ENCODE assay signal across 9 mouse cellular contexts in the genomic region with DNA sequence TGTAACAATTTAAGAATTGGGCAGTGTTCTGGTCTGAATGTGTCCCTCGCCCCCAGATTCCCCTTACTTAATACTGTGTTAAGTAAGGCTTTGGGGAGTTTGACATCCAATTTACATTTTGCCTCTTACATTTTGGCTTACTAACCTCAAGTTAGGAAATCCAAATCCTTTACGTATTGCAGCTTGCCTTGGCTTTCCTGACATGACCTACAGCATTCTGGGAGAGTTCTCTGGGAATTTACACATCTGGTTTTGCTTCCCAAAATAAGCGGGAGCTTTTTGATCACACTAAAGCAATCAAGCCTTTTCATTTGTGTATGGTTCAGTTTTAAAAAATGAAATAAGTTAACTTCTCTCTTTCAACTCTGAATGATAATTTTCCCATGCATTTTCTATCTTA. TPM values are rescaled to one million over a fixed set of nuclear protein-coding genes. Genes with fewer than 3 reads are reported as not detected.
A peak's percentile ranks its signal among the peaks of the same experiment; 100 is the strongest.
DNase-seq lines count a peak whose midpoint lies in the region; ATAC-seq and TF ChIP-seq lines count a peak whose summit lies in the region.
"Had no signal": no experiment of that assay in that cellular context is flagged by ENCODE, and none has a peak within 500 bp of the region (broad histone marks: within the 10 kb centered on the region; RNA-seq: fewer than 3 reads in every experiment).

No protein-coding gene starts in this region.

- no peaks in the 10 kb centered on the region for H3K79me2 ChIP-seq in myocyte (ENCODE audit: control insufficient read depth, insufficient read depth)

- H3ac ChIP-seq in myocyte (ENCODE audit: control insufficient read depth, insufficient read length): no peak overlapping the region

- H3K9ac ChIP-seq in liver, embryonic 11.5 days (ENCODE audit: low read depth, low read length): no peak overlapping the region
- peak overlapping the region; percentile 64; the same call in 1 of the 2 replicates for H3K9ac ChIP-seq in intestine, embryonic 14.5 days (ENCODE audit: low read length)

- peaks cover 7% of the 10 kb centered on the region; the same call in 1 of the 2 replicates for H3K27me3 ChIP-seq in liver, embryonic 11.5 days (replicated peaks; ENCODE audit: control insufficient read depth, insufficient read depth, low read length)
- peaks cover 62% of the 10 kb centered on the region for H3K27me3 ChIP-seq in forebrain, embryonic 10.5 days (ENCODE audit: poor library complexity, severe bottlenecking)
- H3K27me3 ChIP-seq in intestine, embryonic 14.5 days (replicated peaks; ENCODE audit: control insufficient read depth, insufficient read depth, low read length): peaks cover 2% of the 10 kb centered on the region; the same call in 1 of the 2 replicates
- H3K27me3 ChIP-seq in myocyte (ENCODE audit: control insufficient read depth, insufficient read depth, insufficient read length): peaks cover 21% of the 10 kb centered on the region

- H3K4me3 ChIP-seq in liver, embryonic 11.5 days (ENCODE audit: low read depth, low read length): peak overlapping the region; percentile 73; the same call in 1 of the 2 replicates
- peak overlapping the region; percentile 78 for H3K4me3 ChIP-seq in forebrain, embryonic 10.5 days
- peak overlapping the region; percentile 74 for H3K4me3 ChIP-seq in intestine, embryonic 14.5 days (ENCODE audit: low read depth, low read length)
- H3K4me3 ChIP-seq in myocyte: no peak overlapping the region

- H3K4me2 ChIP-seq in liver, embryonic 11.5 days: peak overlapping the region; percentile 99
- peak overlapping the region; percentile 74 for H3K4me2 ChIP-seq in intestine, embryonic 14.5 days (ENCODE audit: low read length)
- H3K4me2 ChIP-seq in myocyte (ENCODE audit: low read depth): peak overlapping the region; percentile 81

- H3K27ac ChIP-seq in liver, embryonic 11.5 days (ENCODE audit: low read depth, low read length): no peak overlapping the region
- H3K27ac ChIP-seq in forebrain, embryonic 10.5 days: no peak overlapping the region
- no peak overlapping the region for H3K27ac ChIP-seq in intestine, embryonic 14.5 days (ENCODE audit: low read depth)

- no peak for DNase-seq in liver, embryonic 11.5 days (ENCODE audit: low spot score)
- DNase-seq in liver: no peak
- DNase-seq in forebrain, embryonic 10.5 days (ENCODE audit: extremely low spot score, low spot score): no peak
- peak; percentile 49 for DNase-seq in intestine, embryonic 14.5 days (ENCODE audit: low spot score)
- DNase-seq in cerebellum, adult 18-20 months: no peak
- DNase-seq in kidney, adult 8-10 months: no peak
- DNase-seq: thymus, postnatal 36 days had no signal

- ATAC-seq in liver, embryonic 11.5 days (replicated peaks; ENCODE audit: low FRiP score): no peak
- ATAC-seq in intestine, embryonic 14.5 days (replicated peaks; ENCODE audit: low FRiP score, low TSS enrichment, low read depth): no peak
- ATAC-seq in monocyte, adult 5-6 weeks (replicated peaks; ENCODE audit: insufficient number of reproducible peaks, low FRiP score, low TSS enrichment, poor library complexity, severe bottlenecking): no peak

- no peaks in the 10 kb centered on the region for H3K9me3 ChIP-seq in liver, embryonic 11.5 days (ENCODE audit: control insufficient read depth, low read length)
- H3K9me3 ChIP-seq in forebrain, embryonic 10.5 days: no peaks in the 10 kb centered on the region
- H3K9me3 ChIP-seq in intestine, embryonic 14.5 days (ENCODE audit: control insufficient read depth, low read length): no peaks in the 10 kb centered on the region

- 51% methylated on average over 3 of the region's 3 CpGs for WGBS in liver, embryonic 11.5 days
- 45% methylated on average over 3 of the region's 3 CpGs for WGBS in forebrain, embryonic 10.5 days
- WGBS in intestine, embryonic 14.5 days: 36% methylated on average over 3 of the region's 3 CpGs

- H3K36me3 ChIP-seq in liver, embryonic 11.5 days (ENCODE audit: control insufficient read depth, insufficient read depth, low read length): no peaks in the 10 kb centered on the region
- no peaks in the 10 kb centered on the region for H3K36me3 ChIP-seq in forebrain, embryonic 10.5 days (replicated peaks)
- no peaks in the 10 kb centered on the region for H3K36me3 ChIP-seq in intestine, embryonic 14.5 days (ENCODE audit: control insufficient read depth, insufficient read depth, low read length)
- H3K36me3 ChIP-seq in myocyte (ENCODE audit: control insufficient read depth, insufficient read depth): no peaks in the 10 kb centered on the region

- TF ChIP-seq POLR2A in myocyte (IDR thresholded peaks at IDR 0.05; ENCODE audit: insufficient read length, low read depth): no peak

- no peaks in the 10 kb centered on the region for H3K4me1 ChIP-seq in liver, embryonic 11.5 days (replicated peaks; ENCODE audit: control insufficient read depth, insufficient read depth, low read length)
- peaks cover 28% of the 10 kb centered on the region for H3K4me1 ChIP-seq in forebrain, embryonic 10.5 days
- H3K4me1 ChIP-seq in intestine, embryonic 14.5 days (replicated peaks; ENCODE audit: control insufficient read depth, insufficient read depth, low read length): peaks cover 12% of the 10 kb centered on the region

TF ChIP-seq in myocyte, 11 proteins besides CTCF, POLR2A, EP300 and RAD21:
- TF ChIP-seq SRF (IDR thresholded peaks at IDR 0.05; ENCODE audit: control insufficient read depth, insufficient read length, low read depth) (no peak), E2F4 (IDR thresholded peaks at IDR 0.05; ENCODE audit: insufficient read depth) (no peak), TCF12 (IDR thresholded peaks at IDR 0.05; ENCODE audit: insufficient read depth, poor library complexity, severe bottlenecking) (no peak), MAX (IDR thresholded peaks at IDR 0.05; ENCODE audit: low read depth) (no peak), REST (IDR thresholded peaks at IDR 0.05; ENCODE audit: insufficient read depth, insufficient read length) (no peak)

RNA-seq across cellular contexts. Expression of a gene that starts 1.3 kb away (rescaled TPM):
- polyA plus RNA-seq in liver, embryonic 11.5 days (2014; fragmentation: Nextera tagmentation; extraction: Ambion mirVana): 1.2 and 1.8 TPM in 2 replicates
- 0.32 and 0.42 TPM in 2 replicates for polyA plus RNA-seq in forebrain, embryonic 10.5 days (2016; fragmentation: Nextera tagmentation; extraction: Ambion mirVana)
- 2.8 and 3.1 TPM in 2 replicates for polyA plus RNA-seq in intestine, embryonic 14.5 days (2014; fragmentation: Nextera tagmentation; extraction: Ambion mirVana)
- 0.53 TPM for polyA plus RNA-seq in myocyte (2012; fragmentation: generic; extraction: Trizol)
- total RNA-seq in monocyte, adult 5-6 weeks (2017): 85.0 to 99.2 TPM (median 85.5 TPM) in 3 replicates

RNA-seq across cellular contexts. Expression of a gene that starts 25.5 kb away (rescaled TPM):
- polyA plus RNA-seq in liver, embryonic 11.5 days (2014; fragmentation: Nextera tagmentation; extraction: Ambion mirVana): 40.8 and 43.8 TPM in 2 replicates
- 25.5 and 28.9 TPM in 2 replicates for polyA plus RNA-seq in forebrain, embryonic 10.5 days (2016; fragmentation: Nextera tagmentation; extraction: Ambion mirVana)
- 41.1 and 41.3 TPM in 2 replicates for polyA plus RNA-seq in intestine, embryonic 14.5 days (2014; fragmentation: Nextera tagmentation; extraction: Ambion mirVana)
- polyA plus RNA-seq in myocyte (2012; fragmentation: generic; extraction: Trizol): 7.9 TPM
- 19.8 to 34.3 TPM (median 20.9 TPM) in 3 replicates for total RNA-seq in monocyte, adult 5-6 weeks (2017)
